Mouse (Mus musculus) heart, embryonic 13.5 days (tissue): ENCODE results near the gene Carm1. TPM values are rescaled to one million over a fixed set of nuclear protein-coding genes. Genes with fewer than 3 reads are reported as not detected.

Source experiments
- microRNA counts: library from miRNA; unstranded; fragments of <30 nt; microRNA quantifications from one replicate; lab custom pipeline; 2016
- microRNA-seq: library from miRNA; unstranded; fragments of <30 nt; microRNA quantifications from one replicate; pipeline ENCODE4, GENCODE M21; 2016
- polyA plus RNA-seq: library from polyadenylated mRNA; unstranded; fragments of >200 nt; fragmentation: Nextera tagmentation; extraction: Ambion mirVana; gene quantifications from 2 replicates; pipeline ENCODE4 v1.2.1, GENCODE M21; 2015

Gene Carm1
- polyA plus RNA-seq, 1 experiment from 2014 or later, result 25.9 TPM

MicroRNA genes within 50 kb of the gene (microRNA counts, 519-probe panel; counts per million panel counts)
- 209 counts per million, percentile 61 among the panel's probes with 10 or more counts for microRNA mmu-miR-1946b (lab: Ali Mortazavi, UCI)

Small RNAs within 50 kb of the gene (microRNA-seq; reads per million reads assigned to microRNA genes)
- not detected for gene Mir1946b

Other genes with a start within 250 kb of the Carm1 start
- 1.7 and 2.1 TPM in 2 replicates for gene Ap1m2, start 234.6 kb upstream of the Carm1 start, polyA plus RNA-seq
- 56.9 and 60.3 TPM in 2 replicates for gene Slc44a2, start 226.2 kb upstream of the Carm1 start, polyA plus RNA-seq
- 115 and 120 TPM in 2 replicates for gene Ilf3, start 179.0 kb upstream of the Carm1 start, polyA plus RNA-seq
- gene Qtrt1, start 135.1 kb upstream of the Carm1 start, polyA plus RNA-seq, result 27.6 and 28.6 TPM in 2 replicates
- 66.8 and 67.6 TPM in 2 replicates for gene Dnm2, start 122.0 kb upstream of the Carm1 start, polyA plus RNA-seq
- 88.9 and 103 TPM in 2 replicates for gene Tmed1, start 36.6 kb upstream of the Carm1 start, polyA plus RNA-seq
- 2.1 and 2.6 TPM in 2 replicates for gene AB124611, start 20.7 kb upstream of the Carm1 start, polyA plus RNA-seq
- gene Timm29, start 45.8 kb downstream of the Carm1 start, polyA plus RNA-seq, result 23.1 and 25.2 TPM in 2 replicates
- gene Yipf2, start 45.9 kb downstream of the Carm1 start, polyA plus RNA-seq, result 15.2 and 16.6 TPM in 2 replicates
- 56.1 and 57.9 TPM in 2 replicates for gene Smarca4, start 69.3 kb downstream of the Carm1 start, polyA plus RNA-seq
- gene Ldlr, start 176.6 kb downstream of the Carm1 start, polyA plus RNA-seq, result 18.9 and 20.4 TPM in 2 replicates
- gene Spc24, start 213.4 kb downstream of the Carm1 start, polyA plus RNA-seq, result 84.8 and 96.7 TPM in 2 replicates